Mouse (Mus musculus) neural tube, embryonic 12.5 days (tissue): ENCODE measurements around the gene Faap20. TPM values are rescaled to one million over a fixed set of nuclear protein-coding genes. Genes with fewer than 3 reads are reported as not detected.

Source experiments
- ATAC-seq: fragments of 200-750 bp; cut with Nextera tagmentation; 2 replicates; pipeline ENCODE4 v1.8.0; 2017; ENCODE audit warnings: low read depth, mild to moderate bottlenecking, moderate TSS enrichment, moderate library complexity; ENCODE audit not compliant: low FRiP score
- H3K27ac ChIP-seq: fragments of 300-500 bp; sonication (generic); 2 replicates; pipeline ENCODE4 v1.5.1; 2016
- H3K27me3 ChIP-seq: fragments of 300-500 bp; sonication (generic); replicated peaks from 2 replicates; pipeline ENCODE4 v1.6.1; 2016; ENCODE audit warnings: mild to moderate bottlenecking
- H3K36me3 ChIP-seq: fragments of 300-500 bp; sonication (generic); 2 replicates; pipeline ENCODE4 v1.6.1; 2016; ENCODE audit warnings: mild to moderate bottlenecking
- H3K4me1 ChIP-seq: fragments of 300-500 bp; sonication (generic); 2 replicates; pipeline ENCODE4 v1.6.1; 2016
- H3K4me2 ChIP-seq: fragments of 300-500 bp; sonication (generic); replicated peaks from 2 replicates; pipeline ENCODE4 v1.6.1; 2016; ENCODE audit warnings: mild to moderate bottlenecking
- H3K4me3 ChIP-seq: fragments of 300-500 bp; sonication (generic); 2 replicates; pipeline ENCODE4 v1.5.1; 2016
- H3K9ac ChIP-seq: fragments of 300-500 bp; sonication (generic); 2 replicates; pipeline ENCODE4 v1.6.1; 2016; ENCODE audit warnings: mild to moderate bottlenecking
- H3K9me3 ChIP-seq: fragments of 300-500 bp; sonication (generic); 2 replicates; pipeline ENCODE4 v1.6.1; 2016; ENCODE audit warnings: mild to moderate bottlenecking
- WGBS: fragments of 180-500 bp; shearing (Covaris S2); methylation state at CpG from one replicate; pipeline ENCODE4 v1.1.7; 2016; 5-methylcytosine and 5-hydroxymethylcytosine counted together
- polyA plus RNA-seq: library from polyadenylated mRNA; unstranded; fragments of >200 nt; fragmentation: Nextera tagmentation; extraction: Ambion mirVana; gene quantifications from 2 replicates; pipeline ENCODE4 v1.2.1, GENCODE M21; 2016

Faap20 gene
- polyA plus RNA-seq, 1 experiment from 2014 or later, result 89.3 TPM

DNA sequence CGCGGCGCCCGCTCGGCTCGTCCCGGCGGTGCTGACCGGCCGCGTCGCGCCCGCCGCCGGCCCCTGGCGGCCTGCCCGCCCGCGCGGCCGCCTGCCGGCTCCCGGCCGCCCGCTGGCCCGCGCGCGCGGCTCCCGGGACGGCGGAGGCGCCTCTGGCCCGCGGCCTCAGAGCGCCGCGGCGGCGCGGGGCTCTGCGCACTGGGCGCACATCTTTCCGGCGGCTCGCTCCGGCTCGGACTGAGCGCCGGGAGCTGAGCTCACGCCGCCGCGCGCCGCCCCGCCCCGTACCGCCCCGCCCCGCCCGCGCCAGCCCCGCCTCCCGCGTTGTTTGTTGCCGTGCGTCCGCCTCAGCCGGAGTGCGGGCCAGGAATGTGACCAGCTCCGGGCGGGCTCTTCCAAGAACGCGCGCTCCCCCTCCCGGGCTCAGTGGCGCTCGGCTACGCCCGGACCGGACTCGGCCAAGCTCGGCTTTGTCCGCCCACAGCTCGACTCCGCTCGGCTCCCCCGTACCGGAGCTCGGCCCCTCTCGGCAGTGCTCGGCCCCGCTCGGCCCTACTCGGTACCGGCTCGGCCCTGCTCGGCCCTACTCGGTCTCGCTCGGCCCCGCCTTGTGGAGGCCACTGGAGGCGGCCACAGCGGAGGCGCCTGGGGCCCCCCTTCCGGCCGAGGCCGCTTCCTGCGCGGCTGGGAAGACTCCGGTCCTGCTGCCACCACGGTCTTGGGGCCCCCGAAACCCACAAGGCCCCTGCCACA, 26.6 kb upstream of the Faap20 start:
- no peaks in the 10 kb centered on the region for H3K36me3 ChIP-seq
- peak overlapping the region; percentile 95 for H3K4me3 ChIP-seq
- H3K4me2 ChIP-seq, result peak overlapping the region; percentile 71
- under 1% methylated on average over 95 of the region's 116 CpGs for WGBS
- peak overlapping the region; percentile 90 for H3K27ac ChIP-seq
- peak; percentile 100 for ATAC-seq
- H3K27me3 ChIP-seq, result no peaks in the 10 kb centered on the region
- H3K9ac ChIP-seq, result peak overlapping the region; percentile 83
- H3K4me1 ChIP-seq, result peaks cover 42% of the 10 kb centered on the region
- H3K9me3 ChIP-seq, result no peaks in the 10 kb centered on the region

DNA sequence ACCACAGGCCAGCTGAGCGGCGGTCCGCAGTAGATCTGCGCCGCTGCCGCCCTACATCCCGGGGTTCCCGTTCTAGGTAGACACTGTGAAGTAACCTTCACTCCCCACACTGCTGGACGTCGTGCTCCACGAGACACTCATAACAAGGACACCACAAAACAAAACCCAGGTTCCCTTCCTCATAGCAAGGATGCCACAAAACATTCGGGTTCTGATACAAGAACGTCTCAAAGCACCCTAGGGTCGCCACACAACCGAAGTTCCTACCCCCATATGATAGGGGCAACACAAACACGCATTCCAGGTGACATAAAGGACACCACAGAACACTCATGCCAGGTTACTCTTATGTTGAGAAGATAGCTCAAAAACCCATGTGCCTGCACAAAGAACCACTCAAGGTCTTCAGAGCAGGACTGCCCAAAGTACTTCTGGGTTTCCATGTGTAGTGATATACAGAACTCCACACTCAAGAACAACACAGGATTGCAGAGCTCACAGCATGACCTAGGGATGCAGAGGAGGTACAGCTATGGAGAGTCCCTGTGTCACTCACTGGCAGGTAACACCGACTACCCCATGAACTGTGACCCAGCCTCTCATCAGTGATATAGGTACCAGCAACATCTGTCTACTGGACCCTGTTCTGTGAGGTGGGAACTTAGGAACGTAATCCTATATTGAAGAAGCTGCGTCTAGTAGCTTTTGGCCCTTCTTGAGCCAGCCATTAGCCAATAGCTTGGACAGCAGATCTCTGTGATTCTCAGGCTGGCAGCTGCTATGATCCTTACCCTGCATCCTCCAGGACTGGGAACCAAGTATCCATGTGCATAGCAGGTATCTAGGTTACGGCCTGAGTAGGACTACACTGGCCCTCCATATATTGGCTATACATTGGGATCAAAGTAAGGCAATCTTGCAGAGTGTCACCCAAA, 25.7 kb upstream of the Faap20 start:
- ATAC-seq, result no peak
- Histone ChIP-seq H3K4me1 (peaks cover 34% of the 10 kb centered on the region), H3K27me3 (no peaks in the 10 kb centered on the region), H3K9me3 (no peaks in the 10 kb centered on the region), H3K36me3 (no peaks in the 10 kb centered on the region), H3K4me3 (peak overlapping the region; percentile 95), H3K27ac (peak overlapping the region; percentile 90), H3K4me2 (peak overlapping the region; percentile 71), H3K9ac (peak overlapping the region; percentile 83)
- 35% methylated on average over 20 of the region's 20 CpGs for WGBS

DNA sequence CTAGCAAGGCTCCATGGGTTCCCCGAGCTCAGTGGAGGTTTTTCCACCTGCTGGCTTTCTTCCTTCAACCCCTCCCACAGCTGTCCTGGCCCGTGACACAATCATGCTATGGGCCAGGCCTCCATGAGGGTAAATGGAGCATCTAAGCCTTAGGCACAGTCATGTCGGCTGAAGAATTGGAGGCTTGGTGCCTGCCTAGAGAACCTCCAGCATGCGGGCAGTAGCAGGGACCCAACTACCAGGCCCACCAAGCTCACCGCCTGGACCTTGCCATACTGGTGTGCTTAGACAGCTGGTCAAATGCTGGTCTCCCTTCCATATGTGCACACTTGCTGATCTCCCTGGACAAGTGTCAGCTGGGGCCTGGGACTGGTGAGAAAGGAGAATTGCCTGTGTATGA, 23.7 kb upstream of the Faap20 start:
- H3K4me1 ChIP-seq, result peaks cover 15% of the 10 kb centered on the region
- no peaks in the 10 kb centered on the region for H3K36me3 ChIP-seq
- H3K27me3 ChIP-seq, result no peaks in the 10 kb centered on the region
- H3K9me3 ChIP-seq, result no peaks in the 10 kb centered on the region
- H3K4me3 ChIP-seq, result no peak overlapping the region
- no peak for ATAC-seq
- 0 out of 2 replicates have a peak overlapping the region, but pooled peaks have one; percentile 38 for H3K9ac ChIP-seq
- no peak overlapping the region for H3K27ac ChIP-seq
- H3K4me2 ChIP-seq, result no peak overlapping the region
- WGBS, result 77% methylated on average over 5 of the region's 5 CpGs

DNA sequence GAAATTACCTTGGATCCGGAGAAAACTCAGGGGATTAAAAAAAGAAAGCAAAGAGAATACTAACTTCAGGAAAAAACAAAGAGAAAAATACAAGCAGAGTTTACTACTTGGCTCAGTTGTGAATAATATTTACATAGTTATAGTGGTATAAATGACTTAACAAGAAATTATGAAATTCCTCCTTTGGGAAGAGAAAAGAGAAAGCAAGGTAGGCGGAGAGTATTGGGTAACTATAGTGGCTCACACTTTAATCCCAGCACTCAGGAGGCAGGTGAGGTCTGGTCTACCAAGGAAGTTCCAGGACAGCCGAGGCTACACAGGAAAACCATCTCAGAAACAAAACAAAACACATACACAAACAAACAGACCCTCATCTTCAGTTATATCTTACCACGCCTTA, 21.6 kb upstream of the Faap20 start:
- no peak for ATAC-seq
- H3K36me3 ChIP-seq, result no peaks in the 10 kb centered on the region
- 86% methylated on average over 4 of the region's 4 CpGs for WGBS

DNA sequence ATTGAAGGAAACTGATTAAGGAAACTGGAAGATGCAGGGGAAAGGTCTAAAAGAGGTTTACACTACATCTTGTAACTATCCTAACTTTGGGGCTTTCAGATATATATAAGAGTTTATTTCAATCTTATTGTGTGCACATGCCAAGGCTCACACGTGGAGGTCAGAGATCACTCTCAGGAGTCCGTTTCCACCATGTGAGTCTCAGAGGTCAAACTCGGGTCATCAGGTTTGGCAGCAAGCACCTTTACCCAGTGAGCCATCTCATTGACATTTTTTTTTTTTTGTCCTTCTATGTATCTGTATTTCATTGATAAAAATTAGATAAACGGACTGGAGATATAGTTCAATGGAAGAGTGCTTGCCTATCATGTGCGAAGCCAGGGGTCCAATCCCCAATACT, 21.1 kb upstream of the Faap20 start:
- Histone ChIP-seq H3K36me3 (no peaks in the 10 kb centered on the region), H3K4me2 (no peak overlapping the region), H3K9ac (no peak overlapping the region), H3K27me3 (no peaks in the 10 kb centered on the region), H3K27ac (no peak overlapping the region), H3K4me1 (peaks cover 9% of the 10 kb centered on the region), H3K4me3 (no peak overlapping the region), H3K9me3 (no peaks in the 10 kb centered on the region)
- no peak for ATAC-seq
- 79% methylated on average over 5 of the region's 5 CpGs for WGBS

More for the DNA sequence above, 21.6 kb upstream of the Faap20 start:
- Histone ChIP-seq H3K9me3 (no peaks in the 10 kb centered on the region), H3K4me3 (no peak overlapping the region), H3K4me1 (peaks cover 6% of the 10 kb centered on the region; the same call in 1 of the 2 replicates), H3K27ac (no peak overlapping the region), H3K4me2 (no peak overlapping the region), H3K9ac (no peak overlapping the region), H3K27me3 (no peaks in the 10 kb centered on the region)

DNA sequence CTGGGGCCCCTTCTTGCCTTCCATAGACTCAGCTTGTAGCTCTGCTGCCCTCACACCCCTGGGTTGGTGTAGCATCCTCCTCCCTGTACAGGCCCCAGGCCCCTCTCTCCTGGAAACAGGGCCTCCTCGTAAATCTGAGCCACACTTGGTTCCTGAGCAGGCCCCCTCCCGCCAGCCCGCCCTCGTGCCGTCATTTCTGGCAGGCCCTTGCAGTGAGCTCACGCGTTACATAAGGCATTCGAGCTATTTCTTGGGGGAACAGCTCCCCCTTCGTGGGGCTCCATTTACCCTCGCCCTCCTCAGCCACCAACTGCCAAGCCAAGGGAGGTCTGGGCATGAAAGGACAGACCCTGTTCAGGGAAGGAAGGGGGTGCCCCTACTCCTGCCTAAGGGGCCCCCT, 15.7 kb upstream of the Faap20 start:
- H3K9me3 ChIP-seq, result no peaks in the 10 kb centered on the region
- H3K4me3 ChIP-seq, result no peak overlapping the region
- peak overlapping the region; percentile 54; the same call in 1 of the 2 replicates for H3K27ac ChIP-seq
- 19% methylated on average over 10 of the region's 10 CpGs for WGBS
- H3K36me3 ChIP-seq, result no peaks in the 10 kb centered on the region
- H3K27me3 ChIP-seq, result no peaks in the 10 kb centered on the region
- peaks cover 31% of the 10 kb centered on the region for H3K4me1 ChIP-seq
- H3K9ac ChIP-seq, result peak overlapping the region; percentile 40; the same call in 1 of the 2 replicates
- H3K4me2 ChIP-seq, result peak overlapping the region; percentile 4; the same call in 1 of the 2 replicates
- ATAC-seq, result peak; percentile 31; the same call in 1 of the 2 replicates

DNA sequence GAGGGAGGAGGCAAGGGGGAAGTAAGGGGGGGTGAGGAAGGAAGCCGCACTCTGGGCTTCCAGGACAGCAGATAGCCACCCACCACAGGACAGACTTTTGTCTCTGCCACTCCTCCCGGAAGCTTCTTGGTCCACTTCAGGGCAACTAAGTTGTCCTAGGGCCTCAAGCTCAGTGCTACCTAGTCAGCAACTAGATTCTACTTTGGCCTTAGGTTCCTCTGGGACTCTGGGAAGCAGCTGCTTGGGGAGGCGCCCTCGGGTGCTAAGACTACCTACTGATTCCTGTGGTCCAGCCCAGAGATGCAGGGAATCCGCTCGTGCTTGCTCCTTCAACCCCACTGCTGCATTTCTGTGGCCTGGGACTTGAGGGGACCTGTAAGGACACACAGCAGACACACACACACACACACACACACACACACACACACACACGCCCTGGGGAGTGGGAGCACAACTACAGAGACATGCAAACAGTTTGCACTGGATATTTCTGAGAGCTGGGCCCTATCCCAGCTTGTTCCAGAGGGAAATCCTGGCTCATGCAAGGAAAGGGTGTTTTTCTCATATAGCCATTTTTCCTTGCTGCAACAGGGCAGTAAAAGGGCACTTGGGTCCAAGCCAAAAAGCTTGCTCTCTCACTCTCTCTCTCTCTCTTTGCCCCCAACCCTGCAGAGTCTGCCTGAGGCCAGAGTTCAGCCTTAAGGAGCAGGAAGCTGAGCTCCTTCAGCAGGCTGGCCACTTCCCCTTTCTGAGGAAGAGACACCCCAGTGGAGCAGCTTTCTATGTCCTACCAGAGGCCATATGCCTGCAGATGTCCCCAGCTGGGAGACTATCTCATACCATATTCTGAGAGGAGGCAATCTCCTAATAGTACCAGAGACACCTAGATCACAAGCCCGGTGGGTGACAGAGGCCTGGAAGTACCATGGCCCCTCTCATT, 15.0 kb upstream of the Faap20 start:
- Histone ChIP-seq H3K4me2 (peak overlapping the region; percentile 43), H3K27me3 (no peaks in the 10 kb centered on the region), H3K4me1 (peaks cover 31% of the 10 kb centered on the region), H3K36me3 (no peaks in the 10 kb centered on the region), H3K9me3 (no peaks in the 10 kb centered on the region), H3K4me3 (no peak overlapping the region), H3K27ac (peak overlapping the region; percentile 54), H3K9ac (no peak overlapping the region; the same call in 1 of the 2 replicates)
- peak; percentile 27 for ATAC-seq
- WGBS, result 75% methylated on average over 8 of the region's 8 CpGs

DNA sequence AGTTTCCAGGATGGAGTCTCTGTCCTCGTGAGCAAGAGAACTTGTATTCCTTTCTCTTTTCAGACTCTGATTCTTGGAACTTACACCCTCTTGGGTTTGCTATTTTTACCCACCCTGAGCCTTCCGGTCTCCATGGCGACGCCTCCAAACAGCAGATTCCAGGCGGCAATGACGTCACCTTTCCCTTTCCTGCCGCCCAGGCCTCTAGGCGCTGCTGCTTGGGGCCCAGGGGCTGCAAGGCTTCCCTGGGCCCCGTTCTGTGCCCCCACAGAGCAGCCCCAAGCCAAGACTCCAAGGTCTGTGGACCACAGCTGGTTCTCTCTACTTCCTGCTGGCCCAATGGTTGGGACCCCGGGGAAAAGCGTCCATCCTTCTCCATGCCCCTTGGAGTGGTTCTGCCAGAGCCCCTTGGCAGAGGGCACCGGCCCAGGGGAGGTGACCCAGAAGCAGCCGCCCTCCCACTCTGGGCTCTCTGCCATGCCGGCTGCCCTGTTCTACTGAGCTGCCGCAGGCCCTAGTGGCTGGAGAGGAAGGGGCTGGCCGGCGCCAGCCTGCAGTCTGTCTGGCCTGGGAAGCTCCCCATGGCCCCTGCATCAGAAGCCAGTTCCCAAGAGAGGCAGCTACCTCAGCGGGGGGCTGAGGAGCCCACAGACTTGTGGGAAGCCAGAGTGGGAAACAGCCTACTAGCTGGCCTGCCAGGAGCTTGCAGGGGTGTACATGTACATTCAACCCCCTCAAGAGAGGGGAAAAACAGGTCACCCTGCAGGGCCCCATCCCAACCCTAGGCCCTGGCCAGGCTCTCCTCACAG, 14.1 kb upstream of the Faap20 start:
- peak overlapping the region; percentile 55 for H3K9ac ChIP-seq
- WGBS, result 23% methylated on average over 18 of the region's 18 CpGs
- H3K27ac ChIP-seq, result peak overlapping the region; percentile 54
- peak overlapping the region; percentile 43 for H3K4me2 ChIP-seq
- no peaks in the 10 kb centered on the region for H3K36me3 ChIP-seq
- H3K4me1 ChIP-seq, result peaks cover 31% of the 10 kb centered on the region
- no peaks in the 10 kb centered on the region for H3K9me3 ChIP-seq
- peak; percentile 70 for ATAC-seq
- no peaks in the 10 kb centered on the region for H3K27me3 ChIP-seq
- no peak overlapping the region for H3K4me3 ChIP-seq

DNA sequence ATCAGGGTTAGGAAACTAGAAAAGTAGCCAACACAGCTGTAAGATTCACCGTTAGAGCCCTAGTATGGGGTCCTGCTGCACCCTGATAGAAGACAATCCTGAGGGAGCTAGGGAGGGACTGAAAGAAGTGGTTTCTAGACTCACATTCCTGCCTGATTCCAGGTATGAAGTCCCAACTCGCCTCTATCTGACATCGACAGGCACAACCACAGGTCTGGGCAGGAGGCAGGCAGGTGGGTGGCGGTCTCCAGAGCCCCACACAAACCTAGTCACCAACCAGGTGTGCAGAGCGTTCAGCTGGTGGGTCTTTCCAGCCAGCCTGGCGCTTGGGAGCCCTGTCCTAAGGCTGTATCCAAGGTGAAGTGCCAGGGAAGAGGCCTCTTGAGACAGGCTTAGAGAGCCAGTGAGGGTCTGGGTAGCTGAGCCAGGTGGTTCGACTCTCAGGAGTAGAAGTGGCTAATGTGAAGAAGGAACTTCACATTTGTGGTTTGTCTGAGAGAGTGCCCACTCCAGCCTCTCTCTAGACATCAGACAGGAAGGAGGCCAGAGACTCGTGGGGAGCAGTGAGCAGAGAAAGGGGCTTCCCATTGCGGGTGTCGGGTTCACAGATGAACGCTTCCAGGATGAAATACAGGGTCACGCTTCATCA, 12.7 kb upstream of the Faap20 start:
- Histone ChIP-seq H3K9ac (no peak overlapping the region), H3K27ac (no peak overlapping the region)
- 76% methylated on average over 12 of the region's 12 CpGs for WGBS

DNA sequence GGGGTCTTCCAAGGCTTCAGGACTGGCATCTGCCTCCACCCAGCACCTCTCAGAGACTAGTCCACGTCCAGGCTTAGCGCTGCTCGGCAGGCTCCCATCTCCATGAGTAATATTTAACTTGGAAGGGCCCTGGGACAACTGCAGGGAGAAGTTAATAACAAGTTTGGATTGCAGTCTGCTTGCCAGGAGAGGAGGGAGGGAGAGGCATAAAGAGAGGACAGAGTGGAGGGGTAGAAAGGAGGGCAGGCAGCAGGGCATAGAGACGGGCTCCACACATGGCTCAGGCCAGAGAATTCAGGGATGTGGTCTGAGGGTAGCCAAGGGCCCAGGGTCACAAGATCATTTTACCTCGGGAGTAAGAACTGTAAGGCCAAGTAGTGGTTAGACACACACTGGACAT, 11.3 kb upstream of the Faap20 start:
- no peak overlapping the region for H3K9ac ChIP-seq
- no peaks in the 10 kb centered on the region for H3K27me3 ChIP-seq
- no peak overlapping the region for H3K4me2 ChIP-seq
- no peaks in the 10 kb centered on the region for H3K36me3 ChIP-seq
- peaks cover 30% of the 10 kb centered on the region for H3K4me1 ChIP-seq
- H3K9me3 ChIP-seq, result no peaks in the 10 kb centered on the region
- H3K27ac ChIP-seq, result no peak overlapping the region
- no peak overlapping the region for H3K4me3 ChIP-seq
- 70% methylated on average over 5 of the region's 5 CpGs for WGBS
- no peak for ATAC-seq

More for the DNA sequence above, 12.7 kb upstream of the Faap20 start:
- Histone ChIP-seq H3K27me3 (no peaks in the 10 kb centered on the region), H3K4me3 (no peak overlapping the region), H3K4me2 (no peak overlapping the region), H3K36me3 (no peaks in the 10 kb centered on the region), H3K9me3 (no peaks in the 10 kb centered on the region), H3K4me1 (peaks cover 31% of the 10 kb centered on the region)
- no peak for ATAC-seq
